Mouse (Mus musculus) inflammation-experienced regulatory T-cells, adult 6 months (primary cell): ENCODE measurements around the gene Kcnc1. TPM values are rescaled to one million over a fixed set of nuclear protein-coding genes. Genes with fewer than 3 reads are reported as not detected.

Source experiments
- ATAC-seq: one replicate; pipeline ENCODE4 v1.8.0; 2017
- polyA plus RNA-seq, 3 experiments: library from polyadenylated mRNA; unstranded; fragments of 100-300 nt; shearing (Covaris generic); gene quantifications; one replicate each; pipeline ENCODE4 v1.2.1; 2017

The Kcnc1 gene
- polyA plus RNA-seq, 3 experiments from 2014 or later = 0.16 TPM; not detected in 2

DNA sequence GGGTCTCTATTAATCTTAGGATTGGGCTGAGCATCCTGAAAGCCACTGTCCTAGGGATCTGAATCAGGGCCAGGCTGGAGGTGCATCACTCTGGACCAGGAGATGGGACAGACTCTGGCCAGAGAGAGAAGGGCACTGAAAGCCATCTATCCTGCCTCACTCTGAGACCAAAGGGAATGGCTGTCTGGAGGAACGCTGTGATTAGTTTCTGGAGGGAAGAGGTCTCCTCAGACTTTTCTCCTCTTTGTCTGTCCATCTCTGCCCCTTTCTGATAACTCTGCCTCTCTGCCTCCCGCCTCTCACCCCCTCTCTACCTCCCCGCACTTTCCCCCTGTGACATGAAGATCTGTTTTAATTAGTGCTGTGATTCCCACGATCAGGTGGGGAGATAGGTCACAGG is 1.4 kb upstream of the Kcnc1 start:
- ATAC-seq = no peak

DNA sequence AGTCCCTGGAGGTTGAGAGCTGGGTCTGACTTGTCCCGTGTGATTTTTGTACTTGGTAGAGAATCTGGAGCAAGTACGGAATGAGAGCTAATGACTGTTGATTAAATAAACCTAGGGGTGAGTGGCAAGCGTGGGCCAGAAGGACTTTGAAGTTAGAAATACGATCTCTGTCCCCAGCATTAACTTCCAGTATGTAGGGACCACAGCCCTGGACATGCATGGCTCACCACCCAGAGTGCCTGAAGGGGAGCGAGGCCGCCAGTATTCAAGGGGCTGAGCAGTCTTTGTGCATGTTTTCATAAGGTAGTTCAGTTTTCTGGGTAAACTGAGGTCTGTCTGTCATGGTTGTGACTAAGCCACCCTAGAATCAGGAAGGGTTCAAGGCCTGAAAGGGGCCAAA is 726 bp upstream of the Kcnc1 start:
- no peak for ATAC-seq

DNA sequence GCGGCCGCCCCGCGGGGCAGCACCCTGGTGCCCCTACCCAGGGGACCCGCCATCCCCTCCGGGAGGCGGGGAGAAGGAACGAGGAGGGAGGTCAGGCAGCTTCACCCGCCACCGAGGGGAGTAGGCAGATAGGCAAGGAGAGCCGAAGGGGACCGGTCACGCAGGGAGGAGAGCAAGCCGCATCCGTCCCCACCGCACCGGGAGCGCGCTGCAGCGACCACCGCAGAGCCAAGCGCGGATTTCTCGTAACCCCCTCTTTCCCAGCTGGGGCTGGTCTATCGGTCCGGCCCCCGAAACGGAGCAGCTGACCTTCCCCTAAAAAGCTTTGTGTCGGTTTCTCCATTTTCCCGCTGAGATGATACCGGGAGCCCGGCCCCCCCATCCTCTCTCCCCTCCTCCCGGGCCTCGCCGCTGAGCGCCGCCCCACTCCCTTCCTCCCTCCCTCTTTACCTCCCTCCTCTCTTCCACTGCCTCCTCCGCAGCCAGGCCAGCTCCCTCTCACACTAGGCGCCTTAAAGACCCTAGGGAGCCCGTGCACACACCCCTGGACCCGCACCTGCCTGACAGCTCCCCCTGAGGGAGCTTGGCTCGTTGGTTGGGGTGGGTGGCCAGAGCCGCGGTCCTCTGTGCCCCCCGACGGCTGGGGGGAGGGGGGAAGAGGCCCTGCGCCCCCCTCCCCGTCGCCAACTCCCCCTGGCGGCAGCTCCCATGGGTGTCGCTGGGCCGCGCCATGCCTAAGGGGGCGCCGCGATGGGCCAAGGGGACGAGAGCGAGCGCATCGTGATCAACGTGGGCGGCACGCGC is 833 bp downstream of the Kcnc1 start:
- no peak for ATAC-seq

DNA sequence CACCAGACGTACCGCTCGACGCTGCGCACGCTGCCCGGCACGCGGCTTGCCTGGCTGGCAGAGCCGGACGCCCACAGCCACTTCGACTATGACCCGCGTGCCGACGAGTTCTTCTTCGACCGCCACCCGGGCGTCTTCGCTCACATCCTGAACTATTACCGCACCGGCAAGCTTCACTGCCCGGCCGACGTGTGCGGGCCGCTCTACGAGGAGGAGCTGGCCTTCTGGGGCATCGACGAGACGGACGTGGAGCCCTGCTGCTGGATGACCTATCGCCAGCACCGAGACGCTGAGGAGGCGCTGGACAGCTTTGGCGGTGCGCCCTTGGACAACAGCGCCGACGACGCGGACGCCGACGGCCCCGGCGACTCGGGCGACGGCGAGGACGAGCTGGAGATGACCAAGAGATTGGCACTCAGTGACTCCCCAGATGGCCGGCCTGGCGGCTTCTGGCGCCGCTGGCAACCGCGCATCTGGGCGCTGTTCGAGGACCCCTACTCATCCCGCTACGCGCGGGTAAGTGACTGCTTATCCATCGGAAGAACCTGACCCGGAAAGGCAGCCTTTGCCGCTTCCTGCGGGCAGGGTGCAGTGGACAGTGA is 1.5 kb downstream of the Kcnc1 start:
- no peak for ATAC-seq

DNA sequence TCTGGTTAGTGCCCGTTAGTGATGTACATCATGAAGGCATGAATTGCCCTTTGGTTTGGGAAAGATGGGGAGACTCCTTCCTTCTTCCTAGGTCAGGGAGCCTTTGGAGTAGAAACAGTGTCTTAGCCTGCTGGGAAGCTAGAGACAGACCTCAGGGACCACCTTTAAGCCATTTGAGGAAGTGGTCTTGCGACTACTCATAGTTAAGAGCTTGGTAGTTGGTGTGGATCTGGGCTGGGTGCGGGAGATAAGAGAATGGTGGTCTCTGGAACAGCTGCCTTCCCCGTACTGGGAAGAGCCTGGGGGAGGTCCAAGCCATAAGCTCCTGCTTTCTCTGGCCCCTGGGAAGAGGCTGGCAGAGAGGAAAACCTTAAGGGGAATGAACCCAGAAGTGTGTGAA is 2.3 kb downstream of the Kcnc1 start:
- ATAC-seq = no peak

DNA sequence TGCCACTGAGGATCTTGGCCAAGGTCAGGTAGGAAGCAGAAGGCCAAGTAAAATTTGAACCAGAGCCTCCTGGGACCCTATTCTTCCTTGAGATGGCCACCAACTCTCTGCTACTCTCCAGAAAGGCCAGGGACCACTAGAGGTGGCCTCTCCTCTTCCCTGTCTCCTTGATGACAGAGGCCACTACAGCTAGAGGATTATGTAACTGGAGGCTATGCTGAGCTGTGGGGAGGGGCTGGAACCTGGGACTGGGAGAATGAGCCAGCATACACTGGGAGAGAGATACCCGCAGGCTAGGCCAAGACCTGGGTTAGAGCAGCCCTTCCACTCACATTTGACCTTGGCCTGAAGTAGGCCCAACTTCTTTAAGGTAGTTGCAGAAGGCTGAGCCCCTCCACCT is 3.4 kb downstream of the Kcnc1 start:
- ATAC-seq = no peak

DNA sequence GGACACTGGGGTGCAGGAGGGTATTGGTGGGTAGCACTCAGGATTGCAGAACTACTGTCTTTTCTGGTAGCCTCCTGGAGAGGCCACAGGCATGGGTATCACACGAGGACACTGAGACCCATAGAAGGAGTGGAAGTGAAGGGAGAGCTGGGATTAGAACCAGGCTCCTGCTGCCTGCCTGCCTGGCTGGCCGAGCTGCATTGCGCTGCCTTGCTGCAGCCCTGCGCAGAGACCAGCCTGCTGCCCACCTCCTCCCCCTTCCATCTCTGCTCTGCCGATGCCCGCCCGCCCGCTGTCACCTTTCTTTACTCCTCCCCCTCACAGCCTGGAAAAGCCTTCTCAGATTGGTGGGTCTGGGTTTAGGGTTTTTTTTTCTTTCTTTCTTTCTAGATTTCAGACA is 4.0 kb downstream of the Kcnc1 start:
- no peak for ATAC-seq

DNA sequence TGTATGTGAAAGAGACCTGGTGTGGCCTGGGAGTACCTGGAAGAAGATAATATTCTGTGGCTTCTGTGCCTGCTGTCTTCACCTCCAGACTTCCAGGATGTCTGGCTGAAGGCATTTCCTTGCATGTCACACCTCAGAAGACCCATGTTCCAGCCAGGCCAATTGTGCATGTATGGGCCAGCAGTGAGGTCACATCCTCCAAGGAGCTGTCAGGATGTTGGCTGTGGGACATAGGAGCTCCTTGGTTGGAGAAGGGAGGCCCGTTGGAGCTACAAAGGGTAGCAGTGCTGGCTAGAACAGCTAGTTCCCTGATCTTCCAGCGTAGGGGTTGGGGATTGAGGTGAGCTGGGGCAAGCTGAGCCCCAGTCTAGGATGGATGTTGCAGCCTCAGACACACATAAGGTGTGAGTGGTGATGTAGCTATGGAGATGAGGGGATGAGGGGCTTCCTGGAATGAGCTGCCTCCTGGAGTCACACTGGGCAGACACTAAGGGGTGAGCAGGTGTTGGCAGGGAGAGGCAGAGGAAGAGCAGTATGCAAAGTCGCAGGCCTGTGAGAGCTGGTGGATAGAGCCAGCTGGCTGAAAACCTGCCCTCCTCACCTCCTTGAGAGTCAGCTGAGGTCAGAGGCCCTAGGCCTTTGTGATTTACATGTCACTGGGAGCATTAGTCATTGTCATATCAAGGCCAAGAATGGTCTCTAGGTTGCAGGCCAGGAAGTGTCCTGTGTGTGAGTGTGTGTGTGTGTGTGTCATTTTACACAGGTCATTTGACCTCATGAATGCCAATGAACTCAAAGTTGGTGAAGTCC is 5.3 kb downstream of the Kcnc1 start:
- no peak for ATAC-seq

DNA sequence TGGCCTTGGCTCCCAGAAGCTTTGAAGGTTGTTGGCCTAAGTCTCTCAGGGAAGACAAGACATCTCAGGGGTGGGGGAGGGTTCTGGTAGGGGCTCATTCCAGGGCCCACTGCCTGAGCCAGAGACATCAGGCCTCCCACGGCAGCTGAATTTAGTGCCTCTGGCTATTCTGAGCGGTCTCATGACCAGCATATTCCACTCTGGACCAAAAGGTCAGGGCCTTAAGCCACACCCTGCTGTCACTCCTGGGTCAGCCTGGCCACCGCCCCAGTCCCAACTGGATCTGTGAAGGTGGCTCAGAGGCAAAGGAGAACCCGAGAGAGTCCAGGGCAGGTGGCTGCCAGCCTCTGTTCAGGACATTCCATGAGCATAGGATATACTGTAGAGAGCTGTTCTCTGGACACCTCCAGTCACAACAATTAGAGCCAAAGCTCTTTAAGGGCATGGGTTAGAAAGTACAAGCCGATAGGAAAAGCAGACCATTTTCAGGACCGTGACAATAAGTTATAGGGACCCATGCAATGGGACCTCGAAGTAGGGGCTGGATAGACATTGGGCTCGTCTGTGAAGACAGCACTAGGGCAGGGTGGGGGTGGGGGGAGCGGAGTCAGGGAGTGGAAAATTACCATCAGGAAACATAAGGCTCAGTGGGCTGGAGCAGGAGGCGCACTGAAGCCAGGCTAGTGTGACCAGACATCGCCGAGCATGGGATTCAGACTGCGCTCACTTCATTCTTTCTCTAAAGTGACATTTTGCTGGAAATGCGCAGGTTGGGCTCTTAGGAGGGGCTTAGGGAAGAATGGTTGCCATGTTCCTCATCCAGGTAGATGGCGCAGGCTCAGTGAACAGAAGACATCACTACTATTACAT is 7.6 kb downstream of the Kcnc1 start:
- ATAC-seq = no peak

DNA sequence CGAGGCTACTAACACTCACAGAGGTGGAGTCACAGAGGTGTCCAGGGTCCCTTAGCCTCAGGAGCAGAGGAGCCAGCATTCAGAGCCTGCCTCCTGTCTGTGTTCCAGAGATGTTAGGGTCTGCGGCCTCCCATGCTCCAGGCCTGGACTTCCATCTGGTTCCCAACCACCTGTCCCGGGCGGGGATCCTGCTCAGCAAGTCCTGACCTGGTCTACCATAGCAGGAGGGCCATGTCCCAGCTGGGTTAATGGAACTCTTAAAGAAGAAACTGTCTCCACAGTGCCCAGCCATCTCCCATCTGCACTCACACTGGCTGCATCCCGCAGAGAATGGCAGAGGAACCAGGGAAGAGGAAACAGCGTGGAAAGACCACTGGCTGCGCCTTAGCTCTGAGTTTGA is 8.5 kb downstream of the Kcnc1 start:
- ATAC-seq = no peak

DNA sequence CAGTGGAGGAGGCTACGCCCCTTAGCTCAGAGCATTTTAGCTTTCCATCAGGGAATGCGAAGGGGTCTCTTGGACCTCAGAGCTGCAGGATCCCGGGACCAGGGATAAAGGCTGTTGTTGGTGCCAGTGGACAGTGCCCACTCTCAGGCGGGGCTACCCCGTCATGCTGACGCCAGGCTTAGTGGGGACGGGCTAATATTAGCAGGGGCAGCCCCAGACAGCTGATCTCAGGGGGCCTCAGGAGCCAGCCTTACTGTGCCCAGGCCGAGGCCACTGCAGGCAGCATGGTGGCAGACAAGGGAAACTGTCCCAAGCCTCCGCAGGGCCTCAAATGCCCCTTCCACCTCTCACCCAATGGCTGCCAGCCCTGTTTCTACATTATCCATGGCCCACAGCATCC is 12.3 kb downstream of the Kcnc1 start:
- ATAC-seq = no peak

DNA sequence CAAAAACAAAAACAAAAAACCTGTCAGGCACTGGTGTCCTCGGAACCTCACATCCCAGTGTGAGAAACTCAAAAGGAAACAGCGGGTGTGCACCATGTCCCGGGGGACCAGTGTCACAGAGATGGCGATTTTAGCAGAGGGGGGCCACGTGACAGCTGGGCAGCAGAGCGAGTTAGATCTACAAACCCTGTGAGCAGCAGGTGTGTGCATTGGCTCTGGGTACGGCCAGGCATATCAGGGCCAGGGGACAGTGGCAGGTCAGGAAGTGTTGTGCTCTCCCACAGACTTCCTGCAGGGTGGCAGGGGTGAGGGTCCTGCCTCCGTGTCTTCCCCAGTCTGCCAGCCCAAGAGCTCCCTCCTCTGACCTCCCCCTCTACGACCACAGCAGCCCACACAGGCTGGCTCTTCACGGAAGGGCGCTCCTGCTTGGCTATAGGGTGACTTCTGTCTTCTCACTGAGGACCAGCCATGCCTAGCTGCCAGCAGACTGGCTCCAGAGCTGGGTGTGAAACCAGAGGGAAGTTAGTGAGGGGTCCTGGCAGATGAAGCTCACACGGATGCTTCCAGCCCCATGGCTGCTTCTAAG is 13.0 kb downstream of the Kcnc1 start:
- no peak for ATAC-seq

DNA sequence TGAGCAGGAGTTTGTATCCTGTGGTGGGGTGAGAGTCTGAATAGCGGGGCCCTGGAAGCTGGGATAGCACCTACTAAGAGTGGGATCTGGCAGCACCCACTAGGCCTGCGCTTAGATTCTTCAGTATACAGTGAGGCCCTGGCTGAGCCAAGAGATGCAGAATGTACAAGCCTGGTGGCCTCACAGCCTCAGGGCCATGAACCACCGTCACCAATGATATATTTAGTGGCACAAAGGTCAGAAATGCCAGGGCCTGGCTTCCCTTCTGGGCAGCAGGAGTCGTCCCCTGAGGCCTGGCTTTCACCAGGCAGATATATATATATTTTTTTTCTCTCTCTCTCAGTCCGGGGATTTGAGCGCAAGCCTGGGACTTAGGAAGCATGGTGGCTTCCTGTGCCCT is 14.4 kb downstream of the Kcnc1 start:
- ATAC-seq = no peak

DNA sequence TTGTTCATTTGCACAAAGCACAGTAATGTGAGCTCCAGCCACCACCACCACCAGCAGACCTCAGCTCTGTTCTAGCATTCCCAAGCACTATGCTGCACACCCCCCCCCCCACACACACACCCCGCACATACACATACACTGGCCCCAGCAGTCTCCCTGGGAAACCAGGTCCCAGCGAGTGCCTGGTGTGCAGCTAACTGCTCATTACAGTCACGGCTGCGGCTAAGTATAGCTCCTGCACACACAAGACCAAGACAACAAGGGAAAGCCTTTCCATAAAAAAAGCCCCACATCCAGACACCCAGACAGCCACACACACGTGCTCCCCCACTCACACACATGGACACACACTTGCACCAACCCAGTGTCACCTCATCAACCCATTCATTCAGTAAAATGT is 16.5 kb downstream of the Kcnc1 start:
- no peak for ATAC-seq

DNA sequence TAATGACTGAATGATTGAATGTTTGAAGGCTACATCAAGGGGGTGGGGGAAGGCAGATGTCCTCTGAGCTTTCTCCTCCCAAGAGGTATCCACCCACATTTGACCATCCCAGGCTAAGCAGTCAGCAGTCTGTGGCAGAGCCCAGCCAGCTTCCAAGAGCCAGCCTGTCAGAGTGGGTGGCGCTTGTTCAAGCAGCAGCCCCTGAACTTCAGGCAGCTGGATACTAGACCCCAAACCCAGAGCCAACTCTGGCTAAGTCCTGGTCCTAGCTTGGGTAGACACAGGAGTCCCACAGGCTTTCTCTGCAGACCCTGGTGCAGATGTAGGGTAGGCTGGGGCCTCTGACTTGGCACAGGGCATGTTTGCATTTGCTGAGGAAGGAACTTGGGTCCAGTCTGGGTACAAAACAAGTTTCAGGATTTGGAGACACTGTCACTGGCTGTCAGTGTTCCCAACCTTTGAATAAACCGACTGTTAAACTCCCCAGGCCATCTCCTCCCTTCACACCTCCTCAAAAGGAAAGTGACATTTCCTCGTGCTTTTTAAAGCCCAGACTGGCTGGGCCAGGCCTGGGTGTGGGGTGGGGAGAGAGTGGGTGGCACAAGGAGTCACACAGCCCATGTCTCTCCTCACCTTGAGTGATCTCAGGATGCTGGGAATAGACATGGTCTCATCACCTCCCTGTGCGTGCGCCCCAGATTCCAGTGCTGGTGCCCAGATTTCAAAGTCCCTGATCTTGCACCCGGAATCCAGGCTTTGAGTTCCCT is 17.8 kb downstream of the Kcnc1 start:
- no peak for ATAC-seq

DNA sequence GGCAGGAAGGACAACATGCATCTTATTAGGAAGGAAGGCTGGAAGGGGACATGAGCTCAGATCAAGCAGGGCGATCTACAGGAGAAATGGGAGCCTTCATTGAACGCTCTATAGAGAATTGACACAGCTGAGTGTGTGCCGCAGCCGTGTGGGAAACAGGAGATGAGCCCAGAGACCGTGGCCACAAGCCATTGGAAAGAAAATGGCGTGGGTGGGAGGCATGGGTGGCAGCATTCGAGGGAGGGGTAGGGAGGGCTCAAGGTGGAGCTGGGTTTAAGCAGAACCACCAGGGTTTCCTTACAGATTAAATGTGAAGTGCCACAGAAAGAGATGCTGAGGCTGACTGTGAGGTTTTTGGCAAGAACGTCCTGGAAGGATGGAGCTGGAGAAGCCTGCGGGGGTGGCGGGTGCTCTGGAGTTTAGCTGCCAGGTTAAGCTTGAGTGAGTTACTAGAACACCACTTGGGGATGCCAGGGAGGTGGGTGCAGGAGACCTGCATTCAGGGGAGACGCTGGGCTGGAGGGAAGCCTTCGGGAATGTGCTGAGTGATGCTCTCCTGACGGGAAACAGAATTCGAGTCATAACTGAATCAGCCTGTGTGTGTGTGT is 19.6 kb downstream of the Kcnc1 start:
- ATAC-seq = no peak

DNA sequence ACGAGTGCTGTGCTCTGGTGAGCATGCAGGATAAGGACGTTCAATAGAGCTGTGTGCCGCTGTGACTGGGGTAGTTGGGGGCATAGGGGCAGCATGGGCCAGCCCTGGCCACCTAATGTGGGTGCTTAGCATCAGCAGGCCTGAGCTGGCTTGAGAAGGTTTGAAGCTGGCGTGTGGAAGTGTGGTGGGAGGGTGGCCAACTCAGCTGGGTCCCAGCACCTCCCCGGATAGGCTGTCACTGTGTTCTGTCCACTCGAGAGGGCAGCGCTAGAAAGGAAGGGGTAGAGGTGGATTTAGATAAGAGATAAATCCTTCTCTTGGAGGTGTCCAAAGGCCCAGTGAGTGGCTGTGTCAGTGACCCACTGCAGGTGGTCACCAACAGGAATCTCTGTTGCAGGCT is 21.2 kb downstream of the Kcnc1 start:
- no peak for ATAC-seq

DNA sequence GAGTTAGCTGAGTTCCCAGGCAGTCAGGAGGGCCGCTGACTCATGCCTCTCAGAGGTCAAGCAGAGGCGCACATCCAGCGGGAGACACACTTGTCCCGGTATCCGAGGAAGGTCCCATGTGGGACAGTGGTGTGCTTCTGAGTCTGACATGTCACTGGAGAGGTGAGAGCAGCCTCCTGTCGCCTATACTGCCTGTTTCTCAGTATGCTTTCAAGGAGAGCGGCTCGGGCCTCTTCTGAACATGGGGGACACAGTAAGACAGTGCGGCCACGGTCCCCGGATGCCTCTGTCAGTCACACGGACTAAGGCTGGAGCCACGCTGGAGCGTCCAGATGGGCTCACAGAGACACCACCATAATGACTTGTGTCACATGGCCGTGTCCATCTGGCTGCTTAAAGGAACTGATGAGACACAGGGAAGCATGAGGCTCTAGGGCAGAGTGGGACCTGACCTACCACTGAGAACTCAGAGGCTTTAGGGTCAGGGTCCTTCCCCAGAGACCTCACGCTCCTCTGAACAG is 21.9 kb downstream of the Kcnc1 start:
- ATAC-seq = no peak

DNA sequence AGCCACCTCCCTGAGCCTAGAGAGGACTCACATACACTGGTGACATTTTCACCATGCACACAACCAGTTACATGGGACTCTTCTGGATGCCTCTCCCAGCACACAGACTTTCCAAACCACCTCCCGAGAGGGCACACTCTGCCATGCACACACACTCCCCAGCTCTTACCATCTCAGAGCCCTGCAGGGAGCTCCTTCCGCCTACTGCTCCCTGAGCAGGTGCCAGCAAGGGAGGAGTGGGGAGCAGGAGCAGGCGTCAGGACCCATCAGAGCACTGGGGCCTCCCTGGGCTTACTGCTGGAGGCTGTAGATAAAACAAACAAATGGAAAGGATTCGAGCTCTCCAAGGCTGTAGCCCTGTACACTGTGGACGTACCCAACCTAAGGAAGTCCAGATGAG is 25.2 kb downstream of the Kcnc1 start:
- no peak for ATAC-seq

DNA sequence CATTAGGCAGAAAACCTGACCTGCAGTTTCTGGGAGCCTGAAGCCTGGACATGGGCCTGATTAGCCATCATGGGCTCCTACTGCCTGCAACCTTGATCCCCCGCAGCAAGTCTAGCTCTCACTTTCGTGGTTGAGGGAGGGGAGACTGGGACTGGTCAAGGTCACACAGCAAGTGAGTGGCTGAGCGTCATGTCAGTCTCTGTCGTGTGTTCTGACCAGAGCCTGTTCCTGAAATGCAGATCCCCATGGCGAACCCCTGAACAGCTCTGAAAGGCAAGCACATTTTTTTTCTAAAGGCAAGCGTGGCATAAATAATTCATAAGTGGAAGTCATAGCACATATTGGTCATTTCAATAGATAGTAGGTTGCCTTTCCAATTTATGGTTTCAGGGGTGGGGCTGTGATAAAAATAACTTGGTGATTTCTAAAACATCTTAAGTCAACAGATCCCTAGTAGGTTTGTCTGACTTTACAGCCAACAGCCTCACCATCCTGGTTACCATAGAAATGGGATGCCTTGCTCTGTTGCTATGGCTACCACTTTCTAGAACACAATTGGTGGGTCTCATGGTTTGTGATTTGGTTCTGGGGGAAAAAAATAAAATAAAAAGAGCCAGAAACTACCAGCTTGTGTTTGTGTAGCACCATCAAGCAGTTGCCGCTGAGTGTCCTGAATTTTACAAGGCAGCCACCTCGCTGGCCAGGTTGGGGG is 25.9 kb downstream of the Kcnc1 start:
- ATAC-seq = no peak
